Mouse (Mus musculus) midbrain, postnatal 0 days (tissue): ENCODE data around the gene Ttc9b. TPM values are rescaled to one million over a fixed set of nuclear protein-coding genes. Genes with fewer than 3 reads are reported as not detected.

Experiments used
- ATAC-seq: fragments of 200-750 bp; cut with Nextera tagmentation; 2 replicates; pipeline ENCODE4 v1.8.0; 2017; ENCODE audit warnings: moderate number of reproducible peaks, mild to moderate bottlenecking, moderate TSS enrichment, moderate library complexity; ENCODE audit not compliant: low FRiP score
- DNase-seq: peaks from one replicate; pipeline ENCODE4 v3.0.0-alpha.2; 2015; ENCODE audit warnings: low spot score
- H3K27ac ChIP-seq: fragments of 300-500 bp; sonication (generic); 2 replicates; pipeline ENCODE4 v1.5.1; 2014; ENCODE audit warnings: low read depth, mild to moderate bottlenecking, low read length, mixed read lengths
- H3K27me3 ChIP-seq: fragments of 300-500 bp; sonication (generic); 2 replicates; pipeline ENCODE4 v1.6.1; 2014; ENCODE audit warnings: low read length, control low read depth, mixed read lengths; ENCODE audit not compliant: insufficient read depth
- H3K36me3 ChIP-seq: fragments of 300-500 bp; sonication (generic); 2 replicates; pipeline ENCODE4 v1.6.1; 2014; ENCODE audit warnings: low read length, control low read depth, mixed read lengths; ENCODE audit not compliant: insufficient read depth
- H3K4me1 ChIP-seq: fragments of 300-500 bp; sonication (generic); 2 replicates; pipeline ENCODE4 v1.6.1; 2014; ENCODE audit warnings: mild to moderate bottlenecking, control low read depth, antibody characterized with exemption, low read length, mixed read lengths; ENCODE audit not compliant: insufficient read depth
- H3K4me2 ChIP-seq: fragments of 300-500 bp; sonication (generic); 2 replicates; pipeline ENCODE4 v1.6.1; 2014; ENCODE audit warnings: low read depth, mild to moderate bottlenecking, low read length, mixed read lengths; ENCODE audit not compliant: poor library complexity, severe bottlenecking
- H3K4me3 ChIP-seq: fragments of 300-500 bp; sonication (generic); 2 replicates; pipeline ENCODE4 v1.5.1; 2014; ENCODE audit warnings: low read depth, mild to moderate bottlenecking, low read length, moderate library complexity
- H3K9ac ChIP-seq: fragments of 300-500 bp; sonication (generic); replicated peaks from 2 replicates; pipeline ENCODE4 v1.6.1; 2014; ENCODE audit warnings: mild to moderate bottlenecking, low read length, moderate library complexity, mixed read lengths; ENCODE audit not compliant: poor library complexity, severe bottlenecking
- H3K9me3 ChIP-seq: fragments of 300-500 bp; sonication (generic); 2 replicates; pipeline ENCODE4 v1.6.1; 2016; ENCODE audit warnings: low read length, control low read depth
- CTCF ChIP-seq: IDR thresholded peaks from 2 replicates; pipeline ENCODE4 v1.5.1; 2016; ENCODE audit warnings: antibody characterized with exemption, mild to moderate bottlenecking
- WGBS: fragments of 180-500 bp; shearing (Covaris S2); extraction: QIAGEN DNeasy Blood & Tissue Kit; methylation state at CpG from one replicate; pipeline ENCODE4 v1.1.7; 2014; 5-methylcytosine and 5-hydroxymethylcytosine counted together
- polyA plus RNA-seq: library from polyadenylated mRNA; unstranded; fragments of >200 nt; fragmentation: Nextera tagmentation; extraction: Ambion mirVana; gene quantifications from 2 replicates; pipeline ENCODE4 v1.2.1, GENCODE M21; 2015
- total RNA-seq: library from RNA; depleted of rRNA; stranded (reverse); fragments of >200 nt; gene quantifications from 2 replicates; pipeline ENCODE4 v1.2.3, GENCODE M21; 2014

Gene Ttc9b
- total and polyA plus RNA-seq, 2 experiments from 2014 or later = 111 to 125 TPM

- Histone ChIP-seq H3K4me1 (peaks cover 23% of the 10 kb centered on the region), H3K9ac (peak overlapping the region; percentile 91), H3K27me3 (no peaks in the 10 kb centered on the region), H3K36me3 (no peaks in the 10 kb centered on the region), H3K9me3 (no peaks in the 10 kb centered on the region), H3K27ac (peak overlapping the region; percentile 93), H3K4me2 (peak overlapping the region; percentile 99), H3K4me3 (peak overlapping the region; percentile 90)
- ATAC-seq = peak; percentile 47; the same call in 1 of the 2 replicates
- DNase-seq = no peak
- WGBS = 0% methylated on average over 29 of the region's 38 CpGs
- no peak for TF ChIP-seq CTCF
These were observed 20.4 kb downstream of the Ttc9b start for GRCm38 (mm10) chr7:27674195-27674521.

- peak within 1 kb of the TSS; percentile 93 for H3K27ac ChIP-seq
- 0 out of 2 replicates have a peak, but pooled peaks have one; percentile 11 for TF ChIP-seq CTCF
- under 1% methylated on average over 31 of the region's 31 CpGs for WGBS
- H3K4me2 ChIP-seq = peak within 1 kb of the TSS; percentile 99
- ATAC-seq (peak; percentile 96), DNase-seq (peak; percentile 96)
- H3K9me3 ChIP-seq = no peaks in the 10 kb centered on the region
- no peaks in the 10 kb centered on the region for H3K27me3 ChIP-seq
- H3K9ac ChIP-seq = peak within 1 kb of the TSS; percentile 91
- H3K4me3 ChIP-seq = peak within 1 kb of the TSS; percentile 90
- H3K4me1 ChIP-seq = peaks cover 23% of the 10 kb centered on the region
- H3K36me3 ChIP-seq = no peaks in the 10 kb centered on the region
These were observed 21.0 kb downstream of the Ttc9b start, which contains the start of gene Map3k10 for GRCm38 (mm10) chr7:27674522-27675221. TSS of gene Map3k10 (minus strand) at chr7:27674598.

GRCm38 (mm10) chr7:27675222-27675612 is 21.5 kb downstream of the Ttc9b start:
- Histone ChIP-seq H3K27ac (peak overlapping the region; percentile 93; the same call in 1 of the 2 replicates), H3K9ac (peak overlapping the region; percentile 91; the same call in 1 of the 2 replicates), H3K9me3 (no peaks in the 10 kb centered on the region), H3K27me3 (no peaks in the 10 kb centered on the region), H3K4me3 (peak overlapping the region; percentile 90), H3K4me2 (peak overlapping the region; percentile 99), H3K4me1 (peaks cover 18% of the 10 kb centered on the region), H3K36me3 (no peaks in the 10 kb centered on the region)
- ATAC-seq (no peak), DNase-seq (no peak)
- TF ChIP-seq CTCF = peak; percentile 3; the same call in 1 of the 2 replicates
- WGBS = 31% methylated on average over 14 of the region's 14 CpGs

GRCm38 (mm10) chr7:27683218-27683617 is 29.5 kb downstream of the Ttc9b start:
- no peaks in the 10 kb centered on the region for H3K9me3 ChIP-seq
- H3K4me3 ChIP-seq = no peak overlapping the region
- no peak overlapping the region for H3K9ac ChIP-seq
- H3K4me1 ChIP-seq = peaks cover 2% of the 10 kb centered on the region; the same call in 1 of the 2 replicates
- DNase-seq = no peak
- 0 out of 2 replicates have a peak, but pooled peaks cover 3% of the 10 kb centered on the region for H3K36me3 ChIP-seq
- TF ChIP-seq CTCF = no peak
- H3K4me2 ChIP-seq = no peak overlapping the region
- H3K27ac ChIP-seq = no peak overlapping the region
- 75% methylated on average over 2 of the region's 2 CpGs for WGBS
- no peaks in the 10 kb centered on the region for H3K27me3 ChIP-seq
- no peak for ATAC-seq

GRCm38 (mm10) chr7:27685220-27685619 is 31.5 kb downstream of the Ttc9b start:
- no peak for DNase-seq
- no peak for ATAC-seq
- WGBS = 37% methylated on average over 5 of the region's 5 CpGs

GRCm38 (mm10) chr7:27685681-27686080 is 32.0 kb downstream of the Ttc9b start:
- no peak for ATAC-seq
- H3K9ac ChIP-seq = peak overlapping the region; percentile 55; the same call in 1 of the 2 replicates
- TF ChIP-seq CTCF = peak; percentile 91
- 0% methylated on average over 6 of the region's 6 CpGs for WGBS
- no peaks in the 10 kb centered on the region for H3K9me3 ChIP-seq
- peaks cover 4% of the 10 kb centered on the region; the same call in 1 of the 2 replicates for H3K4me1 ChIP-seq
- no peaks in the 10 kb centered on the region for H3K27me3 ChIP-seq
- H3K27ac ChIP-seq = peak overlapping the region; percentile 34; the same call in 1 of the 2 replicates
- peak overlapping the region; percentile 35 for H3K4me2 ChIP-seq
- H3K4me3 ChIP-seq = peak overlapping the region; percentile 27; the same call in 1 of the 2 replicates
- peak; percentile 67 for DNase-seq
- 0 out of 2 replicates have a peak, but pooled peaks cover 3% of the 10 kb centered on the region for H3K36me3 ChIP-seq

More at GRCm38 (mm10) chr7:27685220-27685619, 31.5 kb downstream of the Ttc9b start:
- Histone ChIP-seq H3K4me2 (peak overlapping the region; percentile 35), H3K4me3 (peak overlapping the region; percentile 27; the same call in 1 of the 2 replicates), H3K4me1 (peaks cover 4% of the 10 kb centered on the region; the same call in 1 of the 2 replicates), H3K36me3 (0 out of 2 replicates have a peak, but pooled peaks cover 3% of the 10 kb centered on the region), H3K9me3 (no peaks in the 10 kb centered on the region), H3K27me3 (no peaks in the 10 kb centered on the region), H3K27ac (peak overlapping the region; percentile 34; the same call in 1 of the 2 replicates), H3K9ac (peak overlapping the region; percentile 55; the same call in 1 of the 2 replicates)
- TF ChIP-seq CTCF = no peak
